Mouse (Mus musculus): ENCODE data around the gene Nek7. TPM values are rescaled to one million over a fixed set of nuclear protein-coding genes. Genes with fewer than 3 reads are reported as not detected.

Nek7 gene
- polyA plus RNA-seq, 1 experiment from 2014 or later, result 31.5 TPM

DNA sequence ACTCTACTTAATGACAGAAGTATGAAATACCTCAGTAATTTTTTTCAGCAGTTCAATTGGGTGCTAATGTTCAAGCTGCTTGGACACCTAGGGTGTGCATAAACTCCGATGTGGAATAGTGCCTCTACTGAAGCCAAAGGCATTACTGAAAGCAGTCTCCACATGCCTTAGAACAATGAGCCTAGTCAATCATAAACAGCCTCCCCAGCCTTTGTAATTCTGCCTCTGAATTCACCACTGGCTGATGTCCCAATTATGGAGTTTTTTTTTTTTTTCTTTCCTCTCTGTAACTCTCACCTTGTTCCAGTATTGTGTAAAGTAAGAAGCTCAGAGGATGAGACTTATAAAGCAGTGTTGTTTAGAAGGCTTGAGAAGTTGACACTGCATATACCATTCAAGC is 3.9 kb upstream of the Nek7 start:
- no peak overlapping the region for H3K4me2 ChIP-seq (replicated peaks)
- H3K9me3 ChIP-seq, result no peaks in the 10 kb centered on the region
- H3K27ac ChIP-seq, result no peak overlapping the region
- H3K4me1 ChIP-seq, result peaks cover 2% of the 10 kb centered on the region; the same call in 1 of the 2 replicates
- H3K4me3 ChIP-seq, result no peak overlapping the region
- no peaks in the 10 kb centered on the region for H3K36me3 ChIP-seq
- H3K9ac ChIP-seq, result no peak overlapping the region
- no peaks in the 10 kb centered on the region for H3K27me3 ChIP-seq
- ATAC-seq (ENCODE audit: insufficient number of reproducible peaks, insufficient read depth, low FRiP score, low TSS enrichment), result no peak
- 53% methylated on average over 1 of the region's 1 CpGs for WGBS

DNA sequence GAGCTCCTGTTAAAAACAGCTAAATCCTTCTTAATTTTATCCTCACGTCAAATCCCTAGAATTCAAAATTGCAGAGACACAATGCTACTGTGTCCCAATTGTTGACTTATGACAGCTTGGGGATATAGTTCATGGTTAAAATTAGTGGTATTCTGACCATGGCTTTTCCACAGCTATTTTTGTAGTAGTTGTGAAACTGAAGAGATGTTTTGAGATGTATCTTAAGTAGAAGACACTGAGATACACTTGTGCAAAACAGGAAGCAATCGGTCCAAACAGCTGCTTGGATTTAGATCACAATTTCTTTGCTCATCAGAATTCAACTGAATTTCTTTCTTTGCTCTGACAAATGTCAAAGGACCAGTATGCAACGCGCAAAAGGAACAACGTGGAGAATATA is 2.9 kb upstream of the Nek7 start:
- 90% methylated on average over 5 of the region's 5 CpGs for WGBS
- Histone ChIP-seq H3K36me3 (no peaks in the 10 kb centered on the region), H3K27me3 (no peaks in the 10 kb centered on the region), H3K4me2 (replicated peaks) (no peak overlapping the region), H3K4me3 (no peak overlapping the region), H3K27ac (no peak overlapping the region), H3K4me1 (peaks cover 2% of the 10 kb centered on the region; the same call in 1 of the 2 replicates), H3K9ac (no peak overlapping the region), H3K9me3 (no peaks in the 10 kb centered on the region)
- no peak for ATAC-seq (ENCODE audit: insufficient number of reproducible peaks, insufficient read depth, low FRiP score, low TSS enrichment)

DNA sequence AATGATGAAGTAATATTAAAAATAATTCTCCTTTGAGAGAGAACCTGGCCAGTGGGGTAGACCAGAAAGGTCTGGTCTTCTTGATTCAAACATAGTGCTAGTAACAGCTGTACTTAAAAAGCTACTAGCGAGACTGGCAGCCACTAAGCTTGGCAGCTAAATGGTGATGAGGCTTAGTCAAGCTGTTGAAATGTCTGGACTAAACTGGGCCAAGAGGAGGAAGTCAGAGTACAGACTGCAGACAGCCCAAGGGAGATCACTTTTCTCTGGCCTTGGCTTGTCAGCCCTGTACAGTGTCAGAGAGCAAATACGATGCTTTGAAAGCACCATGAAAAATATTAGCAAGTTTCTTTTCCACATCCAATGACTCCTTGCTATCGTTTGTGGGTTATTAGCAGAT is 2.5 kb upstream of the Nek7 start:
- H3K27ac ChIP-seq, result no peak overlapping the region

DNA sequence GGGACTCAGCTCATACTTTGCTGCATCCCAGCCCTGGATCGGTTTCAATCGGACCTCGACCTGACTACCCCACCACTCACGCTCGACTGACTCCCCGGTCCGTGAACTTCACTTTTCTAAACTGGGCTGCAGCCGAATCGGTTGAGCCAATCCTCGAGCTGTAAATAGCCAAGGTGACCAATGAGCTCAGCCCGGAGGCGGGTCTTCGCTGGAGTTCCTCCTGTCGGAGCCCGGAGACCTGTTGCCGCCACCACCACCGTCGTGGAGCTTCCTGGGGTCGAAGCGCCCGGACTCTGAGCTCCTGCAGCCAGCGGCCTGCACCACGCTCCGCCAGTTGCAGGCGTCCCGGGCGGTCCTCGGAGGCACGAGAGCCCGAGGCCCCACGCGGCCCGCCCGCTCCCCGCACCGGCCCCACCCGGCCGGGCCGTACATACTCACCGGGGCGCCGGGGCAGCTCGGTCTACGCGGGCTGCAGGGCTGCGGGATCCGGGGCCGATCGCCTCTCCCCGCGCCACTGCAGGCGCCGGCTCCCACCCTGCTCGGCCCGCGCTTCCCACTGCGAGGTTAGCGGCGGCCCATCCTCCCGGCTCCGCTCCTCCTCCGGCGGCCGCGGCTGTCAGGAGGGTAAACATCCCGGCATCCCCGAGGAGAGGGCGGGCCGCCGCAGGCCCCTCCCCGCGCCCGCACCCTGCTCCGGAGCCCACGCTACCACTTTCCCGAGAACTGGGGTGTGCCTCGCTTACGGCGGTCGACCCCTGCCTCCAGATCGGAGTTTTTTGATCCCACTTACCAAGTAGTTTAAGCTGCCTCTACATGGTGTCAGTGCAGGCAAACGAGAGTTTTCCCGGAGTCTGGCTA is 598 bp downstream of the Nek7 start:
- H3K27me3 ChIP-seq, result no peaks in the 10 kb centered on the region
- no peaks in the 10 kb centered on the region for H3K9me3 ChIP-seq
- peak overlapping the region; percentile 98 for H3K27ac ChIP-seq
- peak overlapping the region; percentile 62 for H3K4me2 ChIP-seq (replicated peaks)
- peaks cover 5% of the 10 kb centered on the region; the same call in 1 of the 2 replicates for H3K4me1 ChIP-seq
- WGBS, result under 1% methylated on average over 83 of the region's 83 CpGs
- no peaks in the 10 kb centered on the region for H3K36me3 ChIP-seq
- peak overlapping the region; percentile 89 for H3K9ac ChIP-seq
- peak; percentile 94 for ATAC-seq (ENCODE audit: insufficient number of reproducible peaks, insufficient read depth, low FRiP score, low TSS enrichment)
- peak overlapping the region; percentile 87 for H3K4me3 ChIP-seq

More for the DNA sequence above, 2.5 kb upstream of the Nek7 start:
- no peak overlapping the region for H3K4me3 ChIP-seq
- ATAC-seq (ENCODE audit: insufficient number of reproducible peaks, insufficient read depth, low FRiP score, low TSS enrichment), result no peak
- no peaks in the 10 kb centered on the region for H3K27me3 ChIP-seq
- peaks cover 2% of the 10 kb centered on the region; the same call in 1 of the 2 replicates for H3K4me1 ChIP-seq
- no peaks in the 10 kb centered on the region for H3K36me3 ChIP-seq
- H3K4me2 ChIP-seq (replicated peaks), result no peak overlapping the region
- H3K9me3 ChIP-seq, result no peaks in the 10 kb centered on the region
- H3K9ac ChIP-seq, result no peak overlapping the region
- 57% methylated on average over 3 of the region's 3 CpGs for WGBS

DNA sequence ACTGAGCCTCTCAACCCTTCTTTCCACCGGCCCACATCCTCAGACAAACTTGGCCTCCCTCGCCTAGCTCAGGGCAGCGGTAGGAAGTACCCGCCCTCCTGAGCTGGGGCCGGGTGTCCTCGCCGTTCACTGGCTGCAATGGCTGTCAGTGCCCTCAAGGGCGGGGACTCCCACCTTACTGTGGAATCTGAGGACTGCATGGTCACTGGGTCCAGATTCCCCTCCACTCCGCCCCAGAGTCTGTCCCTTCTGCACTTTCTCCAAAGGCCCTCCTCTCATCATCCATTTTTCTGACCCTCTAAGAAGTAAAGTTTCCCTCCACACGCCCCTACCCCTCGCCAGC is 2.0 kb downstream of the Nek7 start:
- Histone ChIP-seq H3K4me2 (replicated peaks) (peak overlapping the region; percentile 62), H3K27ac (peak overlapping the region; percentile 67), H3K9me3 (no peaks in the 10 kb centered on the region), H3K4me3 (peak overlapping the region; percentile 87), H3K4me1 (peaks cover 5% of the 10 kb centered on the region; the same call in 1 of the 2 replicates), H3K9ac (peak overlapping the region; percentile 11), H3K36me3 (no peaks in the 10 kb centered on the region), H3K27me3 (no peaks in the 10 kb centered on the region)
- peak; percentile 89 for ATAC-seq (ENCODE audit: insufficient number of reproducible peaks, insufficient read depth, low FRiP score, low TSS enrichment)
- under 1% methylated on average over 11 of the region's 11 CpGs for WGBS

DNA sequence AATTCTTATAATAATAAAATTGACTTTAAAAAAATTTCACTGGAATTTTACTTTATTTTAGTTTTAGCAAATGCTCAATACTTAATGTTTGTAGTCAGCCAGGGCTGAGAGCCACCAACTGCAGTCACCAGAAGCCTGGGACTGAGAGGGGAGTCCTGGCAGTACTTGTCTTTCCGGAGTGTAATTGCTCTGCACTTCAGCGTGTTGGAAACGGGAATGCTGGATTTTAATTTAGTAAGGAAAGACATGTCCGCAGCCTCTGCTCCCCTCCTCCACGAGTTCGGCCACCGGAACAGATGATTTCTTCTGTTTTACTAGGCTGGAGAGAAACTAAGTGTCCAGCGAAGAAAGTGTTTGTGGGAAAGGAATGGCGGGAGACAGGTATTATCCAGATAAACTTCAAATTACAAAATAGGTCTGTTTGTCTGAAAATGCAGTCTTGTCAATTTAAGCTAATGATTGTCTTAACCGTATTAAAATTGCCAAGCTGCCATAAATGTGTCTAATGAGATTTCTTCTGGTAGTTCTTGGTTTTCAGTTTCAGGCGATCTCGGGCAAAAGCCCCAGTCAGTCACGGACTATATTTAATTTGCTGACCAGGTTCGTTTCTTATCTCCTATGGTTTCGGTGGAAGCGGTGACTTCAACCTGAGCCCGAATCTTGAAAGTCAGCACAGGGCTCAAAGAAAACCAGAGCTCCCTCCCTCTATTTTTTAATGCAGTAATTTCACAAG is 2.5 kb downstream of the Nek7 start:
- Histone ChIP-seq H3K9ac (peak overlapping the region; percentile 11; the same call in 1 of the 2 replicates), H3K27me3 (no peaks in the 10 kb centered on the region), H3K9me3 (no peaks in the 10 kb centered on the region), H3K4me1 (peaks cover 5% of the 10 kb centered on the region; the same call in 1 of the 2 replicates), H3K27ac (peak overlapping the region; percentile 67), H3K36me3 (no peaks in the 10 kb centered on the region), H3K4me2 (replicated peaks) (peak overlapping the region; percentile 62), H3K4me3 (peak overlapping the region; percentile 87)
- WGBS, result 16% methylated on average over 17 of the region's 17 CpGs
- no peak for ATAC-seq (ENCODE audit: insufficient number of reproducible peaks, insufficient read depth, low FRiP score, low TSS enrichment)

DNA sequence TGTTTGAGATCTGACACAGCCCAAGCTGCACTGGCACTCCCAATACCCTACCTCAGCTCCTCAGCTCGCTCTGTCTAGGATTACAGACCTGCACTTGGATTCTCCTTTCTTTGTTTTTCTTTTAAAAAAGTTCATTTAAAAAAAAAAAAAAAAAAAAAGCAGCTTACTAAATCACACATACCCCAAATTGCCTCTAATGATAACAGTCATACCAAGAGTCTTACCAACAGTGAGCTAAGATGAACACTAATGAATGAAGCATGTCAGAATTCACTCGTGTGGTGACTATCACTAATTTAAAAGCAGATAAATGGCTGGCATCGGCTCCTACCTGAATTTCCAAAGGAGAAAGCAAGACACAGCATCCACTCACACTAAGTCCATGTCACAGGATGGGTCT is 4.6 kb downstream of the Nek7 start:
- Histone ChIP-seq H3K4me3 (no peak overlapping the region), H3K36me3 (no peaks in the 10 kb centered on the region), H3K9ac (no peak overlapping the region), H3K9me3 (no peaks in the 10 kb centered on the region), H3K4me1 (peaks cover 3% of the 10 kb centered on the region; the same call in 1 of the 2 replicates), H3K4me2 (replicated peaks) (no peak overlapping the region), H3K27me3 (no peaks in the 10 kb centered on the region), H3K27ac (no peak overlapping the region)
- ATAC-seq (ENCODE audit: insufficient number of reproducible peaks, insufficient read depth, low FRiP score, low TSS enrichment), result no peak
- 73% methylated on average over 3 of the region's 3 CpGs for WGBS

DNA sequence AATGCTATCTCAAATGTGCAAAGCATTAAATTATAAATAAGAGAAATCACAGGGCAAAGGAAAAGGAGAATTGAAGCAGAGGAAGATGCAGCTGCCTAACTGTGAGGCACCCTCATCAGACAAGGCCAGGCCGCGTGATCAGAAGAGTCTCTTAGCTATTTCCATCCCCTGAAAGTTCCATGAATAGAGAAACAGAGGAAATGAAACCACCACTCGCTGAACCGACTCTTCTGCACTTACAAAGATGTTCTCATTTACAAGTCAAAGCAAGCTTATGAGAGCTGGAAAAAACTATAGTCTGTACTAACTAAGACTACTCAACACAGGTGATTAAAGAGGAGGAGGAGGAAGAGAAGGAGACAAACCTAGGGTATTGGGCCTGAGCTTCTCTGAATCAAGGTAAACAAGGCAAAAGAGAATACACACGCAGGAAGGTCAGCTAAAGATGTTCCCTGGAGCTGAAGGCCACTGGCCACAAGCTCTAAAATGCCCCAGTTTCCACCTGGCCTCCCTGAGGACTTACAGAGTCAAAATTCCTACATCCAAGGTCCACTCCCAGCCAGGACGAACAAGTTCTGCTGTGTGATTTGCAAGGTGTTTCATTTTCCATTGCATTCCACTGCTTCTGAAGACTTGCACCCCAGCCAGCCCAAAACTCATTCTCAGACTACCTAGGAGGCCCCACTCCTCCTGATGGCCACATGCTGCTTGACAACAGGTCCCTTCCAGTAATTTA is 5.2 kb downstream of the Nek7 start:
- 77% methylated on average over 6 of the region's 6 CpGs for WGBS
- Histone ChIP-seq H3K27ac (no peak overlapping the region), H3K4me2 (replicated peaks) (no peak overlapping the region), H3K36me3 (no peaks in the 10 kb centered on the region), H3K4me1 (peaks cover 3% of the 10 kb centered on the region; the same call in 1 of the 2 replicates), H3K4me3 (no peak overlapping the region), H3K9ac (no peak overlapping the region), H3K27me3 (no peaks in the 10 kb centered on the region), H3K9me3 (no peaks in the 10 kb centered on the region)
- ATAC-seq (ENCODE audit: insufficient number of reproducible peaks, insufficient read depth, low FRiP score, low TSS enrichment), result no peak

DNA sequence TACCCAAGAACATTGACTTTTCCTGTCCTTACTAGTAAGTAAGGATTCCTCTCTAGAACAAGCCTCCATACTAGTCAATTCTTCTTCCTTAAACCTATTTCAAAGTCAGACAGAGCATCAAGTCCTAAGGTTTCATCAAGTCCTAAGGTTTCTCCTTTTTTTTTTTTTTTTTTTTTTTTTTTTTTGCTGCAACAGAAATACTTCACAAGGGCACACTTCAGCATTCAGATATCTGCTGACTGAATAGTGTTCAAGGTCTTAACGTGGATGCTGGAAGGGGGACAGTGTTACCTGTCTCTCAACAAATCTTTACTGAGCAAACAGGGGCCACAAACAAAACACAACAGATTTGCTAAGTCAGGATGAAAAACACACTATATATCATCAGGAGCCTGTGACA is 7.8 kb downstream of the Nek7 start:
- no peaks in the 10 kb centered on the region for H3K27me3 ChIP-seq
- H3K9me3 ChIP-seq, result no peaks in the 10 kb centered on the region
- 89% methylated on average over 1 of the region's 1 CpGs for WGBS
- H3K4me3 ChIP-seq, result no peak overlapping the region
- H3K4me1 ChIP-seq, result peaks cover 1% of the 10 kb centered on the region; the same call in 1 of the 2 replicates
- no peak overlapping the region for H3K4me2 ChIP-seq (replicated peaks)
- H3K27ac ChIP-seq, result no peak overlapping the region
- H3K9ac ChIP-seq, result no peak overlapping the region
- H3K36me3 ChIP-seq, result no peaks in the 10 kb centered on the region
- ATAC-seq (ENCODE audit: insufficient number of reproducible peaks, insufficient read depth, low FRiP score, low TSS enrichment), result no peak

DNA sequence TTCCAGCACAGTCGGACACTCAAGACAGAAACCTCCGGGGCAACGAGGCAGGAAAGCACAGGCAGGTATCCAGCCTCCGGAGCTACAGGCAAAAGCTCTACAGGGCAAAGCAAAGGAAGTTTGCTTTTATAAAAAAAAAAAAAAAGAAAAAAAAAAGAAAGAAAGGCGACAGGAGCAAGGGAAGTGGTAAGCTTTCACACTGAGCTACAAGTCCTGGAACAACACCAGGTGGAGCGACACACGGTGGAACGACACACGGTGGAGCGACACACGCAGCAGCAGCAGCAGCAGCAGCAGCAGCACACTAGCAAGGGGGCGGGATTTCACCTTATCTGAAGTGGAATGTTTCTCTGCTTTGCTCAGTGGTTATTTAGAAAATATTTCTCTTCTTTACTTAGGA is 10.8 kb downstream of the Nek7 start:
- H3K9me3 ChIP-seq, result no peaks in the 10 kb centered on the region
- H3K4me3 ChIP-seq, result no peak overlapping the region
- no peaks in the 10 kb centered on the region for H3K4me1 ChIP-seq
- no peak overlapping the region for H3K27ac ChIP-seq
- no peak for ATAC-seq (ENCODE audit: insufficient number of reproducible peaks, insufficient read depth, low FRiP score, low TSS enrichment)
- no peaks in the 10 kb centered on the region for H3K27me3 ChIP-seq
- H3K9ac ChIP-seq, result no peak overlapping the region
- no peaks in the 10 kb centered on the region for H3K36me3 ChIP-seq
- no peak overlapping the region for H3K4me2 ChIP-seq (replicated peaks)
- WGBS, result 90% methylated on average over 12 of the region's 12 CpGs

DNA sequence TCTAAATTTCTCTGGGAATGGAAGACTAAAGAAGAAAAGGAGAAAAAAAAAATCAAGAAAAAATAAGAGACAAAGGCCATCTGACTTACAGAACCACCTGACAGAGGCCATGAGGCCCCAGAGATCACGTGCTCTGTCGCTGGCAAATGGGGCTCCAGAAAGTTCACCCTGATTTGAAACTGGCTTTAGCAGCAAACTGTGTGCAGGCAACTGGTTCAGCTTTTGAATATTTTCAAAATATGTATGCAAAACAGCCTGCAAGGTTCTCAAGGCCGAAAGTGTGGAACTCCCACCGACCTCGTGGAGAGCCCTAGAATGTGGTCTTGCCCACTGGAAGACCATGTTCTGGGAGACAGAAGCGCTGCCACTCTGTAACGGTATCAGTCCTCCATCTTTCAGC is 11.6 kb downstream of the Nek7 start:
- no peaks in the 10 kb centered on the region for H3K36me3 ChIP-seq
- H3K4me2 ChIP-seq (replicated peaks), result no peak overlapping the region
- H3K9ac ChIP-seq, result no peak overlapping the region
- no peak overlapping the region for H3K4me3 ChIP-seq
- no peak for ATAC-seq (ENCODE audit: insufficient number of reproducible peaks, insufficient read depth, low FRiP score, low TSS enrichment)
- 91% methylated on average over 7 of the region's 7 CpGs for WGBS
- no peak overlapping the region for H3K27ac ChIP-seq
- H3K9me3 ChIP-seq, result no peaks in the 10 kb centered on the region
- H3K4me1 ChIP-seq, result no peaks in the 10 kb centered on the region
- no peaks in the 10 kb centered on the region for H3K27me3 ChIP-seq
